Mouse (Mus musculus): Measurements from ENCODE around the gene Aldoart2. TPM values are rescaled to one million over a fixed set of nuclear protein-coding genes. Genes with fewer than 3 reads are reported as not detected.

The Aldoart2 gene
- polyA plus RNA-seq, 2 experiments, result not detected

DNA sequence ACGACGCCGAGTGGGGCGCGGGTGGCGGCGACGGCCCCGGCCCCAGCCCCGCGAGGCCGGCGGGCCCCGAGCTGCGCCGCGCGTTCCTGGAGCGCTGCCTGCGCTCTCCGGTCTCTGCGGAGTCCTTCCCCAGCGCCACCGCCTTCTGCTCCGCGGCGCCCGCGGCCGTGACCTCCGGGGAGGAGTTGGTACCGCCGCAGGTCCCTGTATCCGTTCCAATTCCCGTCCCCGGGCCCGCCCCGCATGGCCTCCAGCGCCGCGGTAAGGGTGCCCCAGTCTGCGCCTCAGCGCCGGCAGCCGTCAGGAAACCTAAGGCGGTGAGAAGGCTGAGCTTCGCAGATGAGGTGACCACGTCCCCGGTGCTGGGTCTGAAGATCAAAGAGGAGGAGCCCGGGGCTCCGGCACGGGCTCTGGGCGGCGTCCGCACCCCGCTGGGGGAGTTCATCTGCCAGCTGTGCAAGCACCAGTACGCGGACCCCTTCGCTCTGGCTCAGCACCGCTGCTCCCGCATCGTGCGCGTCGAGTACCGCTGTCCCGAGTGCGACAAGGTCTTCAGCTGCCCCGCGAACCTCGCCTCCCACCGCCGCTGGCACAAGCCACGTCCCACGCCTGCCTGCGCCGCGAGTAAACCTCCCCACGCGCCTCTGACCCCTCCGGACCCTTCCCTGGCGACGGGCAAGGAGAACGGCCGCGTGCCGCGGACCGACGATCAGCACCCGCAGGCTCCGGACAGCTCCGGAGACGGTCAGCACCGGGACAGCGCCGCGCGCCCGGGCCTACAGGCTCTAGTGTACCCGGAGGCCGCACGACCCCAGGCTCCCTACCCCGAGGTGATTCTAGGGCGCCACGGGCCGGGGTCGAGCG, 34.8 kb downstream of the Aldoart2 start:
- WGBS (ENCODE audit: insufficient replicate concordance), result 1% methylated on average over 107 of the region's 109 CpGs
- Histone ChIP-seq H3K4me2 (ENCODE audit: low read depth) (peak overlapping the region; percentile 60), H3K4me1 (replicated peaks; ENCODE audit: control insufficient read depth in 2 of 2, insufficient read depth in 2 of 2, low read length in 1 of 2) (no peaks in the 10 kb centered on the region), H3K27me3 (ENCODE audit: control insufficient read depth, insufficient read depth, low read length) (peaks cover 46% of the 10 kb centered on the region), H3K36me3 (replicated peaks; ENCODE audit: control insufficient read depth, insufficient read depth, low read depth) (no peaks in the 10 kb centered on the region), H3K9ac (replicated peaks) (no peak overlapping the region), H3K27ac (no peak overlapping the region), H3K9me3 (ENCODE audit: control insufficient read depth, low read length) (no peaks in the 10 kb centered on the region), H3K4me3 (ENCODE audit: insufficient read depth in 1 of 2, low read depth in 2 of 2, low read length in 2 of 2) (peak overlapping the region in 1 of 2 experiments; percentile 38; a peak in 2 of 4 replicates)
- ATAC-seq (ENCODE audit: insufficient read depth) (peak; percentile 41; the same call in 1 of the 2 replicates), DNase-seq (ENCODE audit: low read depth in 3 of 3, low spot score in 3 of 3) (peak in 1 of 3 experiments; percentile 16)
- no peak for TF ChIP-seq CTCF (IDR thresholded peaks at IDR 0.05; ENCODE audit: low read depth)

DNA sequence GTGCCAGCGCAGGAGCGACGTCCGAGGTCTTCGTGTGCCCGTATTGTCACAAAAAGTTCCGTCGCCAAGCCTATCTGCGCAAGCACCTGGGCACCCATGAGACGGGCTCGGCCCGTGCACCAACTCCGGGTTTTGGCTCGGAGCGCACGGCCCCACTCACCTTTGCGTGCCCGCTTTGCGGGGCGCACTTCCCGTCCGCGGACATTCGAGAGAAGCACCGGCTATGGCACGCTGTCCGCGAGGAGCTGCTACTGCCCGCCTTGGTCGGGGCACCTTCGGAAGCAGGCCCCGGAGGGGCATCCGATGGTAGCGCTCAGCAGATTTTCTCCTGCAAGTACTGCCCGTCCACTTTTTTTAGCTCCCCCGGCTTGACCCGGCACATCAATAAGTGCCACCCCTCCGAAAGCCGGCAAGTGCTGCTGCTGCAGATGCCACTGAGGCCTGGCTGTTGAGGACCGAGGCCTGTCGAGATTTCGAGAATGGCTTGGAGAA, 35.5 kb downstream of the Aldoart2 start:
- peaks cover 46% of the 10 kb centered on the region for H3K27me3 ChIP-seq (ENCODE audit: control insufficient read depth, insufficient read depth, low read length)
- DNase-seq (ENCODE audit: low read depth in 3 of 3, low spot score in 3 of 3) (no peak), ATAC-seq (ENCODE audit: insufficient read depth) (peak; percentile 13; the same call in 1 of the 2 replicates)
- WGBS (ENCODE audit: insufficient replicate concordance), result 7% methylated on average over 42 of the region's 42 CpGs
- H3K27ac ChIP-seq, result no peak overlapping the region
- H3K4me2 ChIP-seq (ENCODE audit: low read depth), result peak overlapping the region; percentile 60
- no peaks in the 10 kb centered on the region for H3K4me1 ChIP-seq (replicated peaks; ENCODE audit: control insufficient read depth in 2 of 2, insufficient read depth in 2 of 2, low read length in 1 of 2)
- H3K9ac ChIP-seq (replicated peaks), result no peak overlapping the region
- no peaks in the 10 kb centered on the region for H3K9me3 ChIP-seq (ENCODE audit: control insufficient read depth, low read length)
- no peaks in the 10 kb centered on the region for H3K36me3 ChIP-seq (replicated peaks; ENCODE audit: control insufficient read depth, insufficient read depth, low read depth)
- TF ChIP-seq CTCF (IDR thresholded peaks at IDR 0.05; ENCODE audit: low read depth), result no peak
- TF ChIP-seq EP300 (IDR thresholded peaks at IDR 0.05; ENCODE audit: low read depth), result no peak
- no peak overlapping the region for H3K4me3 ChIP-seq (ENCODE audit: insufficient read depth in 1 of 2, low read depth in 2 of 2, low read length in 2 of 2)

DNA sequence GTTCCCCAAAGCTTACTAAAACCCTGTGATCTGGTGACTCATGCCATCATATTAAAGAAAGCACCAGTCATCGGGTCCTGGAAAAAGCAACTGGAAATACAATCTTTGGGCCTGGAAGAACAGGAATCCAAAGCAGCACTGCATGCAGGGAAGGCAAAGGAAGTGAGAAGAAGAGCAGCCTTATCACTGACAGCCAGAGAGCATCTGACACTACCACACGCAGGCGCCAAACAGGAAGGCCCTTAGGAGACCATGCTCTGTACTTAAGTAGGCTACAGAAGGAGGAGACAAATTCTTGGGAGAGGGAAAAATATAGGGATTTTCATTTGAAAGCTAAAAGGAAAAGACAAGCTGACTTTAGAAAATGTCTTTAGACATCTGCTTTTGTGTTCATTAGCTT, 39.4 kb downstream of the Aldoart2 start:
- no peaks in the 10 kb centered on the region for H3K36me3 ChIP-seq (replicated peaks; ENCODE audit: control insufficient read depth, insufficient read depth, low read depth)
- no peaks in the 10 kb centered on the region for H3K4me1 ChIP-seq (replicated peaks; ENCODE audit: control insufficient read depth in 2 of 2, insufficient read depth in 2 of 2, low read length in 1 of 2)
- no peak overlapping the region for H3K9ac ChIP-seq (replicated peaks)
- TF ChIP-seq CTCF (IDR thresholded peaks at IDR 0.05; ENCODE audit: low read depth) (no peak), EP300 (IDR thresholded peaks at IDR 0.05; ENCODE audit: low read depth) (no peak)
- no peaks in the 10 kb centered on the region for H3K9me3 ChIP-seq (ENCODE audit: control insufficient read depth, low read length)
- WGBS (ENCODE audit: insufficient replicate concordance), result 18% methylated on average over 3 of the region's 3 CpGs
- no peak overlapping the region for H3K4me2 ChIP-seq (ENCODE audit: low read depth)
- no peak for DNase-seq (ENCODE audit: low read depth in 3 of 3, low spot score in 3 of 3)
- H3K27me3 ChIP-seq (ENCODE audit: control insufficient read depth, insufficient read depth, low read length), result peaks cover 21% of the 10 kb centered on the region
- ATAC-seq (ENCODE audit: insufficient read depth), result no peak
- H3K4me3 ChIP-seq (ENCODE audit: insufficient read depth in 1 of 2, low read depth in 2 of 2, low read length in 2 of 2), result no peak overlapping the region
- H3K27ac ChIP-seq, result no peak overlapping the region

DNA sequence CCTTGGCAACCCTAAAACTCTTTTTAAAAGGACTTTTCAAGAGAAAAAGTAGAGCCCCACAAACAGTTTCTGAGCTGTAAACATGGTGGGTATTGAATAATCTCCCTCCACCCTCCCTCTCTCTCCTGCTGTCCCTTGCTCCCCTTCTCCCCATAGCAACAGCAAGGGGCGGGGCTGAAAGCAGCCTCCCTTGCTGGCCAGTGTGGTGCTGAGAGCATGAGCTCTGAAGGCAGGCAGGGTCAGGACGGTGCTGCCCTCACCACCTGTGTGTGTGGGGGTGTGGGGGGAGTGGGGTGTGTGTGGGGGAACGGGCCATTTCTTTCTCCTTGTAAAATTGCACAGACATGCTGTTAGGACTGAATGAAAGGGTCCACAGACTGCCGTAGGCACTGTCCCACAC, 42.9 kb downstream of the Aldoart2 start:
- WGBS (ENCODE audit: insufficient replicate concordance), result 57% methylated on average over 4 of the region's 4 CpGs
- Histone ChIP-seq H3K36me3 (replicated peaks; ENCODE audit: control insufficient read depth, insufficient read depth, low read depth) (no peaks in the 10 kb centered on the region), H3K9me3 (ENCODE audit: control insufficient read depth, low read length) (no peaks in the 10 kb centered on the region), H3K4me2 (ENCODE audit: low read depth) (no peak overlapping the region), H3K27ac (no peak overlapping the region), H3K4me3 (ENCODE audit: insufficient read depth in 1 of 2, low read depth in 2 of 2, low read length in 2 of 2) (no peak overlapping the region), H3K27me3 (ENCODE audit: control insufficient read depth, insufficient read depth, low read length) (no peaks in the 10 kb centered on the region), H3K4me1 (replicated peaks; ENCODE audit: control insufficient read depth in 2 of 2, insufficient read depth in 2 of 2, low read length in 1 of 2) (peaks cover 0 to 3% of the 10 kb centered on the region in 2 experiments; a peak in 1 of 4 replicates), H3K9ac (replicated peaks) (no peak overlapping the region)
- DNase-seq (ENCODE audit: low read depth in 3 of 3, low spot score in 3 of 3) (no peak), ATAC-seq (ENCODE audit: insufficient read depth) (no peak)
- TF ChIP-seq EP300 (IDR thresholded peaks at IDR 0.05; ENCODE audit: low read depth), result no peak
- TF ChIP-seq CTCF (IDR thresholded peaks at IDR 0.05; ENCODE audit: low read depth), result no peak

DNA sequence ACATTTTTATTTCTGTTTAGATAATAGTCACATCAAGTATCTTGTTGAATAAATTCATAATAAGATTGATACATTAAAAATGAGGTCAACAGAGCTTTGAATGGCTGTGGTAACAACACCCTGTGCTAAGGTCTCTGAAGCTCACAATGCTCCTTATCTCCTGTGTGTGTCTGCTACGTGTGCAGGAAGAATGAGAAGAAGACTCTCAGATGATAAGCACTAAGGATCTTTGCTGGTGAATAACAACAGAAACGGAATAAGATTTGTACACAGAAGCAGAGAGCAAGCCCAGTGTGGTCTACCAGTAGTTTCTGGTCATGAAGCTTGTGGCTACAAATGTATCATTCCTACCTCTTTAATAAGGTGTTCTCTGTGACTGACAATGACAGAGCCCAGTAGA, 45.8 kb downstream of the Aldoart2 start:
- H3K4me2 ChIP-seq (ENCODE audit: low read depth), result no peak overlapping the region
- no peak overlapping the region for H3K4me3 ChIP-seq (ENCODE audit: insufficient read depth in 1 of 2, low read depth in 2 of 2, low read length in 2 of 2)
- ATAC-seq (ENCODE audit: insufficient read depth) (peak; percentile 28; the same call in 1 of the 2 replicates), DNase-seq (ENCODE audit: low read depth in 3 of 3, low spot score in 3 of 3) (no peak)
- H3K9ac ChIP-seq (replicated peaks), result no peak overlapping the region
- no peak for TF ChIP-seq CTCF (IDR thresholded peaks at IDR 0.05; ENCODE audit: low read depth)
- 0 out of 2 replicates have a peak, but pooled peaks have one; percentile 28 for TF ChIP-seq EP300 (IDR thresholded peaks at IDR 0.05; ENCODE audit: low read depth)
- WGBS (ENCODE audit: insufficient replicate concordance), result 9% methylated on average over 2 of the region's 2 CpGs
- no peaks in the 10 kb centered on the region for H3K36me3 ChIP-seq (replicated peaks; ENCODE audit: control insufficient read depth, insufficient read depth, low read depth)
- H3K27ac ChIP-seq, result no peak overlapping the region
- no peaks in the 10 kb centered on the region for H3K27me3 ChIP-seq (ENCODE audit: control insufficient read depth, insufficient read depth, low read length)
- H3K4me1 ChIP-seq (replicated peaks; ENCODE audit: control insufficient read depth in 2 of 2, insufficient read depth in 2 of 2, low read length in 1 of 2), result peaks cover 0 to 3% of the 10 kb centered on the region in 2 experiments; a peak in 1 of 4 replicates
- no peaks in the 10 kb centered on the region for H3K9me3 ChIP-seq (ENCODE audit: control insufficient read depth, low read length)

Other genes starting within 250 kb of the Aldoart2 start
- gene Psma6, start 181.0 kb upstream of the Aldoart2 start, polyA plus RNA-seq (2012; rRNA removed), result 63.1 and 85.9 TPM in 2 replicates
- 220 and 221 TPM in 2 replicates for gene Psma6, start 181.0 kb upstream of the Aldoart2 start, polyA plus RNA-seq (2014; fragmentation: Nextera tagmentation; extraction: Ambion mirVana)
- 8.1 and 8.8 TPM in 2 replicates for gene Nfkbia, start 72.6 kb upstream of the Aldoart2 start, polyA plus RNA-seq (2012; rRNA removed)
- 11.8 and 12.4 TPM in 2 replicates for gene Nfkbia, start 72.6 kb upstream of the Aldoart2 start, polyA plus RNA-seq (2014; fragmentation: Nextera tagmentation; extraction: Ambion mirVana)
- not detected in 2 replicates for gene Insm2, start 34.2 kb downstream of the Aldoart2 start, polyA plus RNA-seq (2012; rRNA removed)
- not detected in 2 replicates for gene Insm2, start 34.2 kb downstream of the Aldoart2 start, polyA plus RNA-seq (2014; fragmentation: Nextera tagmentation; extraction: Ambion mirVana)